Mouse (Mus musculus) spleen, adult 2 months (tissue): ENCODE measurements at regions not wholly inside any gene's neighbourhood (a gene's known extent, or its start where the extent isn't known, plus 50 kb on each side); places are given as distances from the start of the nearest gene placed in this dataset.

Experiments used
- DNase-seq, 2 experiments: peaks; one replicate each; pipeline versions ENCODE4 v3.0.0 to v3.0.0-alpha.2; 2012 to 2021; ENCODE audit warnings: low spot score in 2 of 2, low read depth in 1 of 2
- H3K27ac ChIP-seq: fragments of 200-500 bp; 2 replicates; pipeline ENCODE4 v1.5.1; 2012; ENCODE audit warnings: low read length, inconsistent platforms; ENCODE audit not compliant: insufficient read depth
- H3K27me3 ChIP-seq: fragments of 200-500 bp; 2 replicates; pipeline ENCODE4 v1.6.1; 2012; ENCODE audit warnings: mild to moderate bottlenecking, moderate library complexity, low read length, inconsistent platforms; ENCODE audit not compliant: control insufficient read depth, insufficient read depth
- H3K36me3 ChIP-seq: fragments of 200-500 bp; 2 replicates; pipeline ENCODE4 v1.6.1; 2012; ENCODE audit warnings: mild to moderate bottlenecking, low read length, inconsistent platforms; ENCODE audit not compliant: control insufficient read depth, insufficient read depth
- H3K4me1 ChIP-seq: fragments of 200-500 bp; 2 replicates; pipeline ENCODE4 v1.6.1; 2011; ENCODE audit warnings: inconsistent platforms; ENCODE audit not compliant: control insufficient read depth, insufficient read depth, insufficient read length
- H3K4me3 ChIP-seq: fragments of 200-500 bp; 2 replicates; pipeline ENCODE4 v1.5.1; 2011; ENCODE audit warnings: mild to moderate bottlenecking, inconsistent platforms; ENCODE audit not compliant: insufficient read depth, insufficient read length; ENCODE audit errors: extremely low read depth
- CTCF ChIP-seq: fragments of 200-500 bp; IDR thresholded peaks from 2 replicates; pipeline ENCODE4 v1.5.1; 2011; ENCODE audit warnings: mild to moderate bottlenecking, inconsistent platforms; ENCODE audit not compliant: insufficient read depth, insufficient read length, insufficient replicate concordance; ENCODE audit errors: extremely low read depth
- POLR2A ChIP-seq: fragments of 200-500 bp; IDR thresholded peaks from 2 replicates; pipeline ENCODE4 v1.6.1; 2011; ENCODE audit warnings: low read depth, low read length, inconsistent platforms
- WGBS: fragments of 180-500 bp; shearing (Covaris S2); methylation state at CpG from one replicate; pipeline ENCODE4 v1.1.7; 2018; 5-methylcytosine and 5-hydroxymethylcytosine counted together

GRCm38 (mm10) chr1:128667121-128667762 lies 75.1 kb upstream of the Cxcr4 start:
- WGBS, result 32% methylated on average over 4 of the region's 4 CpGs
- Histone ChIP-seq H3K36me3 (no peaks in the 10 kb centered on the region), H3K4me1 (peaks cover 2% of the 10 kb centered on the region; the same call in 1 of the 2 replicates), H3K4me3 (no peak overlapping the region), H3K27me3 (no peaks in the 10 kb centered on the region), H3K27ac (0 out of 2 replicates have a peak overlapping the region, but pooled peaks have one; percentile 16)
- TF ChIP-seq POLR2A (no peak), CTCF (no peak)
- DNase-seq, result peak; percentile 21 to 23

- DNase-seq, result no peak
- Histone ChIP-seq H3K4me1 (peaks cover 2% of the 10 kb centered on the region; the same call in 1 of the 2 replicates), H3K27me3 (no peaks in the 10 kb centered on the region), H3K36me3 (no peaks in the 10 kb centered on the region), H3K27ac (no peak overlapping the region), H3K4me3 (no peak overlapping the region)
- WGBS, result 68% methylated on average over 2 of the region's 2 CpGs
- TF ChIP-seq CTCF (no peak), POLR2A (no peak)
Measured at GRCm38 (mm10) chr1:128663207-128663606, 71.1 kb upstream of the Cxcr4 start.

- DNase-seq, result no peak
- H3K4me3 ChIP-seq, result no peak overlapping the region
- no peaks in the 10 kb centered on the region for H3K4me1 ChIP-seq
- 95% methylated on average over 1 of the region's 1 CpGs for WGBS
- TF ChIP-seq POLR2A (no peak), CTCF (no peak)
- no peak overlapping the region for H3K27ac ChIP-seq
- H3K36me3 ChIP-seq, result no peaks in the 10 kb centered on the region
- H3K27me3 ChIP-seq, result no peaks in the 10 kb centered on the region
Measured at GRCm38 (mm10) chr1:128659857-128660256, 67.8 kb upstream of the Cxcr4 start.

GRCm38 (mm10) chr1:128658802-128659201 lies 66.7 kb upstream of the Cxcr4 start:
- Histone ChIP-seq H3K4me3 (no peak overlapping the region), H3K27me3 (no peaks in the 10 kb centered on the region), H3K4me1 (no peaks in the 10 kb centered on the region), H3K36me3 (no peaks in the 10 kb centered on the region), H3K27ac (no peak overlapping the region)
- 66% methylated on average over 2 of the region's 2 CpGs for WGBS
- TF ChIP-seq CTCF, result no peak
- TF ChIP-seq POLR2A, result no peak
- DNase-seq, result no peak

- Histone ChIP-seq H3K27ac (no peak overlapping the region), H3K4me1 (peaks cover 3% of the 10 kb centered on the region; the same call in 1 of the 2 replicates), H3K36me3 (no peaks in the 10 kb centered on the region), H3K27me3 (no peaks in the 10 kb centered on the region), H3K4me3 (no peak overlapping the region)
- DNase-seq, result no peak
- 73% methylated on average over 5 of the region's 5 CpGs for WGBS
- TF ChIP-seq CTCF, result no peak
- TF ChIP-seq POLR2A, result no peak
Measured at GRCm38 (mm10) chr1:128654099-128654862, 62.2 kb upstream of the Cxcr4 start.

- H3K27me3 ChIP-seq, result no peaks in the 10 kb centered on the region
- no peak overlapping the region for H3K4me3 ChIP-seq
- 74% methylated on average over 2 of the region's 2 CpGs for WGBS
- H3K36me3 ChIP-seq, result no peaks in the 10 kb centered on the region
- DNase-seq, result no peak
- peaks cover 3% of the 10 kb centered on the region; the same call in 1 of the 2 replicates for H3K4me1 ChIP-seq
- no peak overlapping the region for H3K27ac ChIP-seq
- TF ChIP-seq CTCF (no peak), POLR2A (no peak)
Measured at GRCm38 (mm10) chr1:128650596-128650995, 58.5 kb upstream of the Cxcr4 start.

GRCm38 (mm10) chr1:128649490-128650178 lies 57.5 kb upstream of the Cxcr4 start:
- TF ChIP-seq CTCF (no peak), POLR2A (no peak)
- no peak overlapping the region for H3K27ac ChIP-seq
- no peaks in the 10 kb centered on the region for H3K27me3 ChIP-seq
- H3K4me3 ChIP-seq, result no peak overlapping the region
- H3K4me1 ChIP-seq, result peaks cover 3% of the 10 kb centered on the region; the same call in 1 of the 2 replicates
- H3K36me3 ChIP-seq, result no peaks in the 10 kb centered on the region
- WGBS, result 89% methylated on average over 13 of the region's 13 CpGs
- no peak for DNase-seq
